Mouse (Mus musculus): ENCODE results near the gene Med26. TPM values are rescaled to one million over a fixed set of nuclear protein-coding genes. Genes with fewer than 3 reads are reported as not detected.

The Med26 gene
- total and polyA plus RNA-seq, 3 experiments, result 14.1 to 28.3 TPM; not detected in 1

DNA sequence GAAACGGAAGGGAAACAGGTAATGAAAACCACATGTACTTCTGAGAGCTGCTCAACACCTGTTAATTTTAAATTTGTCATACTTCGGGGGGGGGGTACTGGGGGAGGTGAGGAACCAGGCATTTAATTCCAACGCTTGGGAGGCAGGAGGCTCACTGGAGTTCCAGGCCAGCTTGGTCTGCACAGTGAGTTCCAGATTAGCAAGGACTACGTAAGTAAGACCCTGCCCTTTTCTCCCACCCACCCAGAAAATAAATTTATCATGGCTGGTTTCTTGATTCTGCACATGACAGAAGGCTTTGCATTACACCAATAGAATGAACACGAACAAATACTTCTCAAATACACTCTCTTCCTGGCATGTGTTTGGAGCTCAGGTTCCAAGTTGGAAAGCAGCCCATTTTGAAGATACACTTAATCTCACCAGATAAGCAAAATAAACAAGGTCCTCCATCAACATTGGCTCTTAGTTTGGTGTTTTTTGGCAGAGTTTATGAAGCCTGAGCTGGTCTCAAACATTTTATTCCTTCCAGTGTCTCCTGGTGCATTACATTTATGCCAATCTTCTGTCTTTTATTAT, 1.3 kb upstream of the Med26 start:
- Histone ChIP-seq H3K9ac (ENCODE audit: control insufficient read depth, low read depth, low read length, poor library complexity, severe bottlenecking) (peak overlapping the region; percentile 80), H3K4me3 (ENCODE audit: control insufficient read depth in 1 of 2, insufficient read depth in 1 of 2, low read depth in 2 of 2, low read length in 2 of 2) (peak overlapping the region; percentile 72 to 77), H3K36me3 (ENCODE audit: control insufficient read depth in 1 of 2, insufficient read depth in 2 of 2, low read length in 2 of 2) (peaks cover 7 to 35% of the 10 kb centered on the region in 2 experiments), H3K79me2 (ENCODE audit: control insufficient read depth, insufficient read depth, low read length, poor library complexity) (peaks cover 41% of the 10 kb centered on the region), H3K9me3 (replicated peaks; ENCODE audit: insufficient read depth, low read length) (no peaks in the 10 kb centered on the region), H3K4me1 (ENCODE audit: control insufficient read depth in 1 of 2, insufficient read depth in 2 of 2, low read length in 2 of 2) (peaks cover 7 to 13% of the 10 kb centered on the region in 2 experiments), H3K27ac (ENCODE audit: control insufficient read depth, low read depth, low read length) (peak overlapping the region; percentile 41), H3K27me3 (ENCODE audit: control insufficient read depth in 1 of 2, insufficient read depth in 2 of 2, low read length in 2 of 2) (no peaks in the 10 kb centered on the region)
- DNase-seq (ENCODE audit: low read depth, low spot score), result peak; percentile 69
- no peak for TF ChIP-seq UBTF (IDR thresholded peaks at IDR 0.05; ENCODE audit: borderline replicate concordance, insufficient read depth, low read depth, low read length)
- 0 out of 2 replicates have a peak, but pooled peaks have one; percentile 14 for TF ChIP-seq BHLHE40 (IDR thresholded peaks at IDR 0.05; ENCODE audit: borderline replicate concordance, low read depth, low read length)
- 0 out of 2 replicates have a peak, but pooled peaks have one; percentile 36 for TF ChIP-seq HCFC1 (IDR thresholded peaks at IDR 0.05; ENCODE audit: low read depth, low read length)
- TF ChIP-seq SIN3A (IDR thresholded peaks at IDR 0.05; ENCODE audit: low read length), result peak; percentile 68
- TF ChIP-seq ETS1 (IDR thresholded peaks at IDR 0.05; ENCODE audit: low read depth, low read length), result peak; percentile 81
- TF ChIP-seq CHD1 (IDR thresholded peaks at IDR 0.05; ENCODE audit: low read depth, low read length), result no peak
- TF ChIP-seq MYC (IDR thresholded peaks at IDR 0.05; ENCODE audit: low read depth, low read length), result 0 out of 2 replicates have a peak, but pooled peaks have one; percentile 31
- peak; percentile 66; the same call in 1 of the 2 replicates for TF ChIP-seq MXI1 (IDR thresholded peaks at IDR 0.05; ENCODE audit: low read depth, low read length)
- TF ChIP-seq RAD21 (IDR thresholded peaks at IDR 0.05; ENCODE audit: low read depth, low read length), result no peak
- peak; percentile 9; the same call in 1 of the 2 replicates for TF ChIP-seq USF1 (IDR thresholded peaks at IDR 0.05; ENCODE audit: low read depth, low read length)
- peak in 1 of 2 experiments; percentile 34; a peak in 1 of 4 replicates for TF ChIP-seq EP300 (IDR thresholded peaks at IDR 0.05; ENCODE audit: low read depth in 1 of 2, low read length in 2 of 2)
- peak; percentile 83 for TF ChIP-seq GATA1 (IDR thresholded peaks at IDR 0.05; ENCODE audit: low read depth, low read length)

DNA sequence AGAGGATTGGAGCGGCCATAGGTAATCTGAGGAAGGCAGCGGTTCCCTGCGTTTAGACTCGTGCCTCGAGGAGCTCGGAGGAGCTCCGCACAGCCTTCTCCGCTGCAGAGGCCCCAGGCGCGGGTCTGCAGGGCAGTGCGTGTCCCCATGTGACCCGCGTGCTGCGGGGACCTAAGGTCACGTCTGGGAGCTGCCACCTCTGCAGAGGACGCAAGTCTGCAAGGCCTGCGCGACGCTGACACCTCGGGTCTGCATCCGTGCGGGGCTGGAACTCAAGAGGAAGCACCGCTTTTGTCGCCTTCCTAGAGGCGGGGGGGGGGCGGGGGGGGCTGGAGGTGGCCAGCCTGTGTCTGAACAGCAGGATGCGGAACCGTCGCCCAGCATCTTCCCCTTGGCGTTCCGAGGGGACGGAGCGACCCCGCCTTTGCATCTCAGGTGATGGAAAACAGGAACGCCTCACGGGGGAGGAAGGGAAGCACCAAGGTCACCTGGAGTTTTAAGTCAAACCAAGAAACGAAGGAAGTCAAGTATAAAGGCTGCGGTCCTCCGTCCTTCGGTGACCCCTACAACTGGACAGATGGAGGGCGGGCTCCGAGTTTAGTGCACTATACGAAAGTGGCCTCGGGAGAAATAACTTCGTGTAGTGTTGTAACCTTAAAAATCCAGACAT, 709 bp upstream of the Med26 start:
- peaks cover 7 to 35% of the 10 kb centered on the region in 2 experiments for H3K36me3 ChIP-seq (ENCODE audit: control insufficient read depth in 1 of 2, insufficient read depth in 2 of 2, low read length in 2 of 2)
- H3K79me2 ChIP-seq (ENCODE audit: control insufficient read depth, insufficient read depth, low read length, poor library complexity), result peaks cover 47% of the 10 kb centered on the region
- no peaks in the 10 kb centered on the region for H3K9me3 ChIP-seq (replicated peaks; ENCODE audit: insufficient read depth, low read length)
- H3K27ac ChIP-seq (ENCODE audit: control insufficient read depth, low read depth, low read length), result peak overlapping the region; percentile 81
- H3K4me3 ChIP-seq (ENCODE audit: control insufficient read depth in 1 of 2, insufficient read depth in 1 of 2, low read depth in 2 of 2, low read length in 2 of 2), result peak overlapping the region; percentile 72 to 77
- H3K27me3 ChIP-seq (ENCODE audit: control insufficient read depth in 1 of 2, insufficient read depth in 2 of 2, low read length in 2 of 2), result no peaks in the 10 kb centered on the region
- H3K4me1 ChIP-seq (ENCODE audit: control insufficient read depth in 1 of 2, insufficient read depth in 2 of 2, low read length in 2 of 2), result peaks cover 7 to 11% of the 10 kb centered on the region in 2 experiments
- no peak for DNase-seq (ENCODE audit: low read depth, low spot score)
- TF ChIP-seq CHD1 (IDR thresholded peaks at IDR 0.05; ENCODE audit: low read depth, low read length) (no peak), MXI1 (IDR thresholded peaks at IDR 0.05; ENCODE audit: low read depth, low read length) (no peak; the same call in none of the 2 replicates), UBTF (IDR thresholded peaks at IDR 0.05; ENCODE audit: borderline replicate concordance, insufficient read depth, low read depth, low read length) (0 out of 2 replicates have a peak, but pooled peaks have one; percentile 34), MAX (IDR thresholded peaks at IDR 0.05; ENCODE audit: low read length) (0 out of 2 replicates have a peak, but pooled peaks have one; percentile 41), USF1 (IDR thresholded peaks at IDR 0.05; ENCODE audit: low read depth, low read length) (0 out of 2 replicates have a peak, but pooled peaks have one; percentile 32)
- peak overlapping the region; percentile 80 for H3K9ac ChIP-seq (ENCODE audit: control insufficient read depth, low read depth, low read length, poor library complexity, severe bottlenecking)
